Comparison of ENCODE assay signal across 29 mouse cellular contexts in genomic region chr1:189367722-189368121, GRCm38 (mm10). TPM values are rescaled to one million over a fixed set of nuclear protein-coding genes. Genes with fewer than 3 reads are reported as not detected.
"Had no signal": no experiment of that assay in that cellular context is flagged by ENCODE, and none has a peak within 500 bp of the region (broad histone marks: within the 10 kb centered on the region; RNA-seq: fewer than 3 reads in every experiment).

No protein-coding gene starts in this region.

- H3K27ac ChIP-seq: left cerebral cortex, adult 2 months; limb, embryonic 10.5 days; limb, embryonic 12.5 days; limb, embryonic 13.5 days; limb, embryonic 15.5 days; liver, embryonic 12.5 days; liver, embryonic 13.5 days; liver, embryonic 14.5 days; liver, embryonic 15.5 days; lung, embryonic 15.5 days; macrophage; midbrain, embryonic 10.5 days; midbrain, embryonic 12.5 days; midbrain, embryonic 13.5 days; midbrain, embryonic 15.5 days had no signal

- H3K36me3 ChIP-seq: limb, embryonic 10.5 days; limb, embryonic 12.5 days; limb, embryonic 13.5 days; limb, embryonic 15.5 days; liver, embryonic 12.5 days; liver, embryonic 13.5 days; liver, embryonic 15.5 days; lung, embryonic 15.5 days; midbrain, embryonic 10.5 days; midbrain, embryonic 12.5 days; midbrain, embryonic 13.5 days; midbrain, embryonic 15.5 days had no signal

- H3K4me3 ChIP-seq: left cerebral cortex, adult 2 months; limb, embryonic 10.5 days; limb, embryonic 12.5 days; limb, embryonic 13.5 days; limb, embryonic 15.5 days; liver, embryonic 12.5 days; liver, embryonic 13.5 days; liver, embryonic 15.5 days; lung, embryonic 15.5 days; megakaryocyte, embryonic 14.5 days; midbrain, embryonic 10.5 days; midbrain, embryonic 12.5 days; midbrain, embryonic 13.5 days; midbrain, embryonic 15.5 days; myocyte had no signal

- H3K4me1 ChIP-seq: limb, embryonic 10.5 days; limb, embryonic 12.5 days; limb, embryonic 13.5 days; liver, embryonic 12.5 days; liver, embryonic 13.5 days; liver, embryonic 15.5 days; megakaryocyte, embryonic 14.5 days; midbrain, embryonic 10.5 days; midbrain, embryonic 12.5 days; midbrain, embryonic 13.5 days; midbrain, embryonic 15.5 days had no signal

- DNase-seq: left cerebral cortex, postnatal 4 days; liver; liver, embryonic 13.5 days; liver, postnatal 0 days; lung, adult 18-20 months; lung, adult 2 months; lung, embryonic 14.5 days; lung, postnatal 10 days; lung, postnatal 14 days; lung, postnatal 36 days; lung, postnatal 4 days; midbrain, embryonic 14.5 days had no signal

- H3K9me3 ChIP-seq: limb, embryonic 10.5 days; limb, embryonic 12.5 days; limb, embryonic 13.5 days; limb, embryonic 15.5 days; liver, embryonic 12.5 days; liver, embryonic 13.5 days; liver, embryonic 15.5 days; lung, embryonic 15.5 days; midbrain, embryonic 10.5 days; midbrain, embryonic 12.5 days; midbrain, embryonic 13.5 days; midbrain, embryonic 15.5 days had no signal

- H3K27me3 ChIP-seq: limb, embryonic 12.5 days; limb, embryonic 13.5 days; limb, embryonic 15.5 days; liver, embryonic 12.5 days; liver, embryonic 13.5 days; liver, embryonic 15.5 days; lung, embryonic 15.5 days; megakaryocyte, embryonic 14.5 days; midbrain, embryonic 12.5 days; midbrain, embryonic 13.5 days; midbrain, embryonic 15.5 days had no signal

RNA-seq across cellular contexts. Expression of gene Kcnk2, which starts 34.4 kb away (rescaled TPM):
- polyA plus RNA-seq: liver, embryonic 16.5 days; liver, postnatal 0 days; macrophage had no signal
